Mouse (Mus musculus) cerebellum, adult (tissue): ENCODE data around the gene Gm21776.
"Not testable (repeated sequence)": the region's sequence is repeated elsewhere in the genome, so short reads cannot be mapped to it uniquely, and the experiment has no call there.

ENCODE experiments used
- ATAC-seq: cut with Nextera tagmentation; 2 replicates; pipeline ENCODE4 v1.9.2; 2017; ENCODE audit warnings: mild to moderate bottlenecking, moderate library complexity, mixed read lengths; ENCODE audit not compliant: insufficient number of reproducible peaks, low FRiP score, low TSS enrichment

The Gm21776 gene

DNA sequence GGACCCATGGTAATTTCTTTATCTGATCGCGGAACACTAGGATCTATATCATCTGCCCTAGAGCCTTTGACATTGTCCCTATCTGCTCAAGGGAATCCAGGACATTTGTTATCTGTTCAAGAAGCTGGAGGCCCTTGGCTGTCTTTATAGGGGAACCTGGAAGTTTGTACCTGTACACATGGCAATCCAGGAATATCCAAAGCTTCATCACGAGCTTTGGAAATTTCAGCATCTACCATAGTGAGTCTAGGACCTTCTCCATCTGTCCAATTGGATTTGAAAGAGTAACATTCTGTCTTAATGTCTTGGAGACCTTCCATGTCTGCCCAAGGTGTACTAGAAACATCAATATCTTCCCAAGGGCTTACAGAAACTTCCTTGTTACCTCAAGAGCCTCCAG lies at the start of gene Gm21776:
Gene Gm21776 (plus strand): TSS at position 301 of the 400 bp plus-strand sequence.
- ATAC-seq, result not testable (repeated sequence)
